Mouse (Mus musculus): ENCODE results near the gene Hand1.

- TF ChIP-seq CHD1 (IDR thresholded peaks at IDR 0.05; ENCODE audit: low read depth, low read length) = no peak
- no peak for TF ChIP-seq CTCF (IDR thresholded peaks at IDR 0.05 in 2 of 3, conservative IDR thresholded peaks at IDR 0.05 in 1 of 3; ENCODE audit: control insufficient read depth in 1 of 3, insufficient read depth in 1 of 3, low read depth in 2 of 3, low read length in 3 of 3, poor library complexity in 1 of 3, severe bottlenecking in 1 of 3)
- no peak for TF ChIP-seq ETS1 (IDR thresholded peaks at IDR 0.05; ENCODE audit: low read depth, low read length)
- no peak for TF ChIP-seq NRF1 (IDR thresholded peaks at IDR 0.05; ENCODE audit: insufficient read depth, low read depth, low read length, poor library complexity, severe bottlenecking)
Observed at GRCm38 (mm10) chr11:57829871-57830775, 2.5 kb downstream of the Hand1 start.
